Mouse (Mus musculus) cerebellum, adult 9-10 months (tissue): ENCODE measurements around the gene Vmac.

Source experiments
- DNase-seq: peaks from one replicate; pipeline ENCODE4 v3.0.0; 2022

The Vmac gene

GRCm38 (mm10) chr17:56717363-56718058 is at the start of gene Vmac, which contains the start of gene Ndufa11:
Vmac (minus strand) TSS chr17:56718022.
Ndufa11 (plus strand) TSS chr17:56717767.
- peak; percentile 93 for DNase-seq

- DNase-seq, result peak; percentile 71
Observed at GRCm38 (mm10) chr17:56766631-56767405, 49.0 kb upstream of the Vmac start.

GRCm38 (mm10) chr17:56765431-56765830 is 47.6 kb upstream of the Vmac start:
- DNase-seq, result no peak

- peak; percentile 95 for DNase-seq
Observed at GRCm38 (mm10) chr17:56764474-56765354, 46.9 kb upstream of the Vmac start, which contains the start of gene Dus3l. Dus3l (plus strand) TSS chr17:56764757.

DNA sequence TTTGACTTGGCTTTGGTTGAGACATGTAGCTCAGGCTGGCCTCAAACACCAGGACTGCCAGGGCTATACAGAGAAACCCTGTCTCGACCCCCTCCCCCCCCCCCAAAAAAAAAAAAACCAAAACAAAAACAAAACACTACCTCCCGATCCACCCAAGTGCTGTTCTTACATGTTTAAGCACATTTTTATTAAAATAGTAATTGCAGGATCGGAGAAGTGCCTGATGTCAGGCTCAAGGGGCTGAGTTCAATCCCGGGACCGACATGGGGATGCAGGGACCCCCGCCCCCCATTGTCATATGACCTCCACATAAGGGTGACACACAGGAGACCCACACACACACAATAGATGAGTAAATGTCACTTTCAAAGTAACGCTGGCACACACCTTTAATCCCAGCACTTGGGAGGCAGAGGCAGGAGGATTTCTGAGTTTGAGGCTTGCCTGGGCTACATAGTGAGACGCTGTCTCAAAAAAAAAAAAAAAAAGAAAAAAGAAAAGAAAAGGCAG is 46.0 kb upstream of the Vmac start:
- peak; percentile 75 for DNase-seq

DNA sequence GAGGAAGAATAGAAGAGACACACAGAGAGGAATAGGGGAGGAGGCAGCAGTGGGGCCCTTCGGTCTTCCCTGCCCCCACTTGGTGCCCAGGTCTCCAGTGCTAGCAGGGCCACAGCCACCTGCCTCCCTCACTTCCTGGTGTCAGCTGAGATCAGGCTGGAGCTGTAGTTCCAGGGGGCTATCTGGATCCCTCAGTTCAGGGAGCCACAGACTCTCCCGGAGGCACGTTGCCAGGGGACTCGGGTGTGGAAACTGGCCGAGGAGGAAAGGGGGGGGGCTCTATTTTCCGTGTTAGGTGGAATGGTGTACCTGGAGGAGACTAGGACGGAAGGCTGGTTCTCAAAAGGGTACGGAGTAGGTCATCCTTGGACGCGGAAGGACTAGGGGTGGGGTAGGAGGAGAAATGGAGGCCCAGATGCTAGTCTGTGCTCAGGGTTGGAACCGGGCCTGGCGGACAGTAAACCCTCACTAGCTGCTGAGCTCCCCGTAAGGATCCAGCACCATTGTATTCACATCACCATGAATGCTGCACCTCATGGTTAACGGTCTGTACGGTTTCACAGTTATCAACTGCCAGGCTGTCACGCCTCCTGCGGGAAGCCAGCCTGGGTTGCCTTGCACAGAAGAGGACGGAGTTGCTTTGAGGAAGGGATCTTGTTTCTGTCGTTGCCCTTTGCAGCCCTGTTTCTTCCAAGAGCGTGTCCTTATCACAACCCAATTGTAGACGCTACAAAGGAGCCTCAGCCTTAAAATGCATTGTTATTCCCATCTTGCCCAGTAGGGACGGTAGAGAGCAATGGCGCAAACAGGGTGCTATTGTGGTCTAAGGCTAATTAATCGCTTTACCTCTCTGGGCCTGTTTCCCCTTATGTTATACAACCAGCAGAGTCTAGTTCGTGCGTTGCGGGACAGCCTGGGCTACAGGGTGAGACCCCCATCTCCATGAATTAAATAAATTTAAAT is 45.2 kb upstream of the Vmac start:
- peak; percentile 87 for DNase-seq

DNA sequence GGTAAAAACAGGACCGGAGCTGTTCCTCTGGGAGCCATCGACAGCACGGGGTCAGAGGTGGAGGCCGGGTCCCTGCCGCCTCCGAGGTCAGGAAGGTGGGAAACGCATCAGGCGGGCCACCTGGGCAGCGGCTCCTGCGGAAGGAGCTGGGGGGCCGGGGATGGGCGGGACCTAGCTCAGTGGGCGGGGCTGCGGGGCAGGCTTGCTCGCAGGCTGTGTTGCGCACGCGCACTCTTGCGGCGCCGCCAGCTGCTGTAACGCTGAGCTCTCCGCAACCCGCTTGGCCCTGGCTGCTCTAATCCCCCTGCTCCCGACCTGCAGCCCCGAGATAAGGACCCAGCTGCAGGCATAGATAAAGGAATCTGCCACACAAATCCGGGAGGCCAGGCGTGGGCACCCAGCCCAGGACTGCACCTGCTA is 44.2 kb upstream of the Vmac start:
- peak; percentile 84 for DNase-seq

GRCm38 (mm10) chr17:56761077-56761476 is 43.3 kb upstream of the Vmac start:
- peak; percentile 61 for DNase-seq

DNA sequence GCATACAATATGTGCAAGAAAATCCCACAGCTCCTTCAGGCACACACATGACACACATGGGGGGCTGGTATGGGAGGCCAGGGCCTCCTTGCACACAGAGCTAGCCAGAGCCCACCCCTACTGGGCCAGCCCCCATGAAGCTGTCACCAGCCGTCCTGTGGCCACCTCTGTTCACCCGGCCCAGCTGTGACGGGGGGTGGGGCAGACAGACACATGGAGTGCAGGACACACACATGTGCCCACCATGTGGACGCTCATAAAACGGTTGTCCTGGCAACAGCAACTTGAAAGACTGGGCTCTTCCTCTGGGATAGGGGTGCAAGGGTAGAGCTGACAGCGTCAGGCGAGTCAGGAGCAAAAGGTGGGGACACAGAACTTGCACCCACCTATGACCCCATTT is 41.4 kb upstream of the Vmac start:
- no peak for DNase-seq

GRCm38 (mm10) chr17:56758132-56758531 is 40.3 kb upstream of the Vmac start:
- DNase-seq, result peak; percentile 80

- DNase-seq, result no peak
Observed at GRCm38 (mm10) chr17:56757416-56758123, 39.7 kb upstream of the Vmac start, which contains the start of gene Nrtn. Nrtn (minus strand) TSS chr17:56757530.

DNA sequence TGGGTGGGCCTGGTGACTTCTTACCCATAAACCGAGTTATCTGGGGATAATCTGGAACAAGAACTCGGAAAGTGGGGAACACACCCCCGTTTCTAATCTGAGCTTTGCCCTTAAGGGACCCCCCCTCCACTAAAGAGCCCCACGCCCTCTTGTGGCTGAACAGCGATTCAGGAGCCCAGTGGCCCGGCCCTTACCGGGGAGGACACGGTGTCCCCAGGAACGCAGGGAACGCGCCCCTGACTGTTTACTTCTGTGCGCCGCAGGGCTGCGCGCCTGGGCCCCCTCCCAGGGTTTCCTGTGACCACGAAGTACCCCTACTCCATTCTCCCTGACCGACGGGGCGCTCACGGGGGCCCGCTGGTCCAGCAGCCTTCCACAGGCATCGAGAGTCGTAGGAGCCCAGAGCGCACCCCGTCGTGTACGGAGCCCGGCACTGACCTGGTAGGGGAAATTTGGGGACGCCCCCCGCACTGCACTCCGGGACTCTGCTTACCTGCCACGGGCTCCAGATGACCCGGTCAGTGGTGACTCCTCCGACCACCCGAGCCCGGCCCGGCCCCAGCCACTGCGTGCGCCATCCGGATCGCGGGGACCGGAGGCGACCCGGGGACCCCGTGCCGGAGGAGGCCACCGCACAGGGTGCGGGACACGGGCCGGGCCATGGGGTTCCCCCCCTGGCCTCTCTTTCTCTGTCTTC is 39.0 kb upstream of the Vmac start:
- no peak for DNase-seq

GRCm38 (mm10) chr17:56754271-56755185 is 36.7 kb upstream of the Vmac start:
- DNase-seq, result no peak

GRCm38 (mm10) chr17:56753452-56753851 is 35.6 kb upstream of the Vmac start:
- DNase-seq, result no peak

DNA sequence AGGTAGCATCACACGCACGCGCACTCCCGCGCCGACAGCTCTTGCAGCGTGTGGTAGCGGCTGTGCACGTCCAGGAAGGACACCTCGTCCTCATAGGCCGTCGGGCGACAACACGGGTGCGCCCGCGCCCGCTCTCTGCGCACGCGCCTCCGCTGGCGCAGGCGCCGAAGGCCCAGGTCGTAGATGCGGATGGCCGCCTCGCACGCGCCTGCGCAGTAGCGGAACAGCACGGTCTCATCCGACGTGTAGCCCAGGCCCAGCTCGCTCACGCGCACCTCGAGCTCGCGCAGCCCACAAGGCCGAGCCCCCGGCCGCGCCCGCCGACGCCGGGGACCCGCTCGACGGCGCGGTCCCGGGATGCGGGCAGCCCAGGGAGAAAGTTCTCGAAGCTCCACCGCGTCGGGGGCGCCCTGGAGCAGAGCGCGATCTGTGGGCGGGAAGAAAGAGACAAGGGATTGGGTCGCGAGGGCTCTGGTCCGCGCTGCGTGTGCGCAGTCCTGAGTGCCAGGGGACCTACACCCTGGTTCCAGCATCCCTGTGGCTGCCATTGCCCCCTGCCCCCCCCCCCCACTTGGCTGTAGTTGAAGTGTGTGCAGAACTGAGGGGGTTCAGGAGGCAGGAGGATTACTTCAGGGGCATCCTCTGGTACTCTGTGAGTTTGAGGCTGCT is 33.7 kb upstream of the Vmac start:
- no peak for DNase-seq

DNA sequence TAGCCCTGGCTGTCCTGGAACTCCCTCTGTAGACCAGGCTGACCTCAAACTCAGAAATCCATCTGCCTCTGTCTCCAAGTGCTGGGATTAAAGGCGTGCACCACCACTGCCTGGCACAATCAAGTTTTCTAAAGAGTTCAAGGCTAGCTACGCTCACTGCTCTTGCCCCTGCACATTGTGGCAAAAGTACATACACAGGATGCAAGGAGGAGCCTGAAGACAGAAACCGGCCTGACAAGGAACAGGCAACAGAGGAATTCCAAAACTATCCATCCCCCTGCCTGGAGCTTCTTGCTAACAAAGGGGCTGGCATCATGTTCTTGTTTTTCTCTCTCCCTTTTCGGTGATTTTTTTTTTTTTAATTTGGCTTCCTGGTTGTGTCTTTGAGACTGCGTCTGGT is 26.4 kb upstream of the Vmac start:
- no peak for DNase-seq

DNA sequence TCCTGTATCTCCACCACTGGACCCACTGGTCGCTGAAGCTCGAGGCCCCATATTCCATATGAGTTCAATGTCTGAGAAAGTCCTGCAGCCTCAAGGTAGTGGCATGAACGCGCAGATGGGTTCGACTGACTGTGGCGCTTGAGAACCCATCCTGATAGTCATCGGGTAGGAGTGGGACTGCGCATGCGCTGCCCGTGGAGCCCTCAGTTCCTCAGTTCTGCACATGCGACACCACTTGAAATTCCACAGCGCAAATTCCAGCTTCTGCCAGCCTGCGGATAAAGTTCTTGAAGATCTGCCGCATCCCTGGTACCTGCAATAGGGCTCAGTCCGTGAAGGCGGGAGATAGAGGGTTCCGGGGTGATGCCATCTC is 23.0 kb upstream of the Vmac start:
- DNase-seq, result no peak

DNA sequence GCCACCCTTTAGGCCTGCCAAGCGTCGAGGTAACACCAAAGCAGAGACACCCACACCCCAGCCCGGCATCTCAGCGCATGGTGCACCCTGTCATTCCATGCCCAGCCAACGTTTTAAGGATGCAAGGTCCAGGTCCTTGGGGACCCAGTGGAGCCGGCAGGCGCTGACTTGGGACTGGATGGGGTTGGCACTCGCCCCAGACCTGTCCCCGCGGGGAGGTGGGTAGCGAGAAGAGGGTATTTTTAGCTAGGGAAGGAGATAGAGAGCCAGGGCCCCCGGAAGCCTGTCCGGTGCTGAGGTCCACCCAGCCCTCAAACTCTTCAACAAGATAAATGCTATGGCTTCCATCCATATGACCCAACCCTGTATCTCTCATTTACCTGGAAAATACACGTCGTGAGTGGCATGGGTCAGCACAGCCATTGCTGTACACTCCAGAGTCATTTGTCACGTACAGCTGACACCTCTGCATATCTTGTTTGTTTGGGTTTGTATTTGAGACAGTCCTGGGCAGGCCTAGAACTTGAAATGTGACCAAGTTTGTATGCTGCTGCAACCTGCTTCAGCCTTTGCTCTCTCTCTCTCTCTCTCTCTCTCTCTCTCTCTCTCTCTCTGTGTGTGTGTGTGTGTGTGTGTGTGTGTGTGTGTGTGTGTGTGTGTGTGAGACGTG is 22.4 kb upstream of the Vmac start:
- no peak for DNase-seq
